Mouse (Mus musculus): ENCODE measurements around the gene Gm7168. TPM values are rescaled to one million over a fixed set of nuclear protein-coding genes. Genes with fewer than 3 reads are reported as not detected.

Gm7168 gene
- polyA plus RNA-seq, 1 experiment from 2014 or later: not detected

Other genes starting within 250 kb of the Gm7168 start
- 179 and 191 TPM in 2 replicates for gene Afdn, start 187.8 kb upstream of the Gm7168 start, polyA plus RNA-seq (2015; fragmentation: Nextera tagmentation; extraction: Ambion mirVana)
- gene Tcte2, start 186.5 kb upstream of the Gm7168 start, polyA plus RNA-seq (2015; fragmentation: Nextera tagmentation; extraction: Ambion mirVana): 23.5 and 27.8 TPM in 2 replicates
- gene Gm7356, start 55.3 kb downstream of the Gm7168 start, polyA plus RNA-seq (2015; fragmentation: Nextera tagmentation; extraction: Ambion mirVana): not detected in 2 replicates
- not detected in 2 replicates for gene Gm7358, start 111.2 kb downstream of the Gm7168 start, polyA plus RNA-seq (2015; fragmentation: Nextera tagmentation; extraction: Ambion mirVana)